Mouse (Mus musculus) liver, postnatal 0 days (tissue): ENCODE measurements around the gene Cox6a1.

Experiments used
- CTCF ChIP-seq: sonication (generic); IDR thresholded peaks from 2 replicates; pipeline ENCODE4 v1.5.1; 2016; ENCODE audit warnings: antibody characterized with exemption, low read depth
- EP300 ChIP-seq: IDR thresholded peaks from 2 replicates; pipeline ENCODE4 v1.6.1; 2016; ENCODE audit warnings: antibody characterized with exemption, low read depth, mild to moderate bottlenecking

DNA sequence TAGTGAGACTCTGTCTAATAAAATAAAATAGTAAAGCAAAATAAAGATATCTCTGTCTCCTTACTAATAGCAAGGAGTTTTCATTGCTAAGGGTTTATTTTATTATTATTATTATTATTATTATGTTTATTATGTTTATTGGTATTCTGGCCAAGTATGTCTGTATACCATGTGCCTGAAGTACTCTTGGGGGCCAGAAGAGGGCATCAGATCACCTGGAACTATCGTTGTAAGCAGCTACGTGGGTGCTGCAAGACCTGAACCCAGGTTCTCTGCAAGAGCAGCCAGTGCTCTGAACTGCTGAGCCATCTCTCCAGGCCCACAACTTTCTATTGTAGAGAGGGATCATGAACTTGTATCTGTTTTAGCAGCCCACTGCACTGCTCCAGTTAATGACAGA, 26.7 kb upstream of the Cox6a1 start:
- TF ChIP-seq CTCF (peak; percentile 29; the same call in 1 of the 2 replicates), EP300 (no peak)
